Mouse (Mus musculus) hematopoietic multipotent progenitor cell, adult 10-12 weeks (in vitro differentiated cells): ENCODE results near the gene Ipo8. TPM values are rescaled to one million over a fixed set of nuclear protein-coding genes. Genes with fewer than 3 reads are reported as not detected.

Experiments used
- polyA plus RNA-seq: library from polyadenylated mRNA; stranded (reverse); fragments of >175 nt; gene quantifications from 2 replicates; pipeline ENCODE4 v1.2.3, GENCODE M21; 2012; ENCODE audit warnings: low replicate concordance

Ipo8 gene
- 12.8 and 27.7 TPM in 2 replicates for polyA plus RNA-seq

DNA sequence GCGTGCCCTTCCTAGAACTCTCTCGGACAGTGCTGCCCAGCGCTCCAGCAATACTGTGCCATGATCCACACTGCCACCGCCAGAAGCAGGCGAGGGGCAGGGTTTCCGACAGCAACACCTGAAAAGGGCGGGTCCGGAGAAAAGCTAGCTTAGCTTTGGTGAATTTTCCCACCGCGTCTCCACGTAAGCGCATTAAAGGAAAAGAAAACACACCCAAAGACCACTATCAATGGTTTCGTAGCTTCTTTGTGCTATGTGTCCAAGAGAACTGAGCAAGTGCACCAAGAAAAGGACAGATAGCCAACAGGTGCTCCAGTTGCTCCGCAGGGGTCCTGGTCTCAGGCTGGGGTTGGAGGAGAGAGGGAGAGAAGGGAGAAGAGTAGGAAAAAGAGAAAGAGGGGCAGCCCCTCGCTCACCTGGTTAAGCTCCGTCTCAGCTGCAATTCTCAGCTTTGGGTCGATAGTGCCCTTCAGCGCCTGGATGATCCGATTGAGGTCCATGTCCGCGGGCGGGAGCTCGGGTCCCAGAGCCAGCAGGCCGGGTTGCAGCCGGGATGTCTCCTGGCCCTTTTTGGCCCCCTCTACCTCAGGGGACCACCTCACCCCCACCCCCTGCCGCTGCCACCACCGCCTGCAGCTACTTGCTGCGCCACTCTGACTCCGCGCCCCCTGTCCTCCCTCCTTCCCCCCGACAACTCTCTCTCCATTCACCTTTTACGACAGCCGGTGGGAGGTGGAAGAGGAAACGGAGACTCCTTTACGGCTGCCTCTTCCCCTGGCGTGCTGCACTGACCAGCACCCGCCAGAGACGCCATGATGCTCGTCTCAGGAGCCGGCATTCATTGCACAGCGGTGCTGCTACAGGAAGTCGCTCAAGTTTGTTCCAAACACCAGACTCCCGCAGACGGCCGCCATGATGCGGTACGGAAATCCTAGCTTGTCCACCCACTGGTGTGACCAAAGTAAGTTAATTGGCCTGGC, at the start of gene Ipo8:
TSS of gene Ipo8 (minus strand) at position 720 of the 980 bp plus-strand sequence.

Other genes with a start within 250 kb of the Ipo8 start
- gene Caprin2, start 64.8 kb upstream of the Ipo8 start, polyA plus RNA-seq = 1.0 and 1.9 TPM in 2 replicates
- gene Sinhcaf, start 115.0 kb upstream of the Ipo8 start, polyA plus RNA-seq = 2.7 and 27.9 TPM in 2 replicates